Mouse (Mus musculus) olfactory bulb, adult 2 months (tissue): ENCODE data around the gene Arl15.

ENCODE experiments used
- CTCF ChIP-seq: fragments of 200-500 bp; IDR thresholded peaks from 2 replicates; pipeline ENCODE4 v1.5.1; 2012; ENCODE audit warnings: low read depth, mild to moderate bottlenecking, low read length, moderate library complexity; ENCODE audit not compliant: insufficient read depth
- POLR2A ChIP-seq: fragments of 200-500 bp; IDR thresholded peaks from 2 replicates; pipeline ENCODE4 v1.6.1; 2012; ENCODE audit warnings: mild to moderate bottlenecking, low read depth, low read length, moderate library complexity; ENCODE audit not compliant: insufficient read depth

GRCm38 (mm10) chr13:113915700-113916099, 121.4 kb downstream of the Arl15 start:
- TF ChIP-seq CTCF (no peak), POLR2A (no peak)
